ENCODE assay signal across 12 mouse cellular contexts in the genomic region with DNA sequence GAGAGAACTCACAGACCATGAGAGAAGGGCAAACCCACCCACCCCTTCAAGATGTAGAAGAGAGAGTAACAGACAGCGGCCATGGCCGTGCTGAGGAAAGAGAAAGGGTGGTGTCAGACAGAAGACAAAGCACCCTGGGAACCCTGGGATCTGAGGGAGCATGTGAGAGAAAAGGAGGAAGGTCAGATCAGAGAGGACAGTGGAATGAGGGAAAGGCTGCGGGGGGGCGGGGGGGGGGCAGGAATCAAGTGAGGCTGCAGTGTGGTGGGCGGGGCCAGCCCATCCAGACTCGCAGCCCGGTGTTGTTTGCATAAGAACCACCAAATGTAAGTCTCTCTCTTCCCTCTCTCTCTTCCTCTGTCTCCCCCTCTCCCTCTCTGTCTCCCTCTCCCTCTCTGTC.
DNase-seq lines count a peak whose midpoint lies in the region; ATAC-seq and TF ChIP-seq lines count a peak whose summit lies in the region.
"Had no signal": no experiment of that assay in that cellular context is flagged by ENCODE, and none has a peak within 500 bp of the region (broad histone marks: within the 10 kb centered on the region; RNA-seq: fewer than 3 reads in every experiment).

No protein-coding gene starts in this region.

- no peaks in the 10 kb centered on the region; the same call in 1 of the 2 replicates for H3K4me1 ChIP-seq in heart, embryonic 15.5 days (replicated peaks)
- H3K4me1 ChIP-seq in midbrain, embryonic 11.5 days (ENCODE audit: control insufficient read depth, insufficient read depth, low read length): peaks cover 5% of the 10 kb centered on the region
- peaks cover 12% of the 10 kb centered on the region for H3K4me1 ChIP-seq in midbrain, embryonic 13.5 days (replicated peaks)
- H3K4me1 ChIP-seq in forebrain, embryonic 14.5 days (ENCODE audit: control insufficient read depth, insufficient read depth, low read length): peaks cover 11% of the 10 kb centered on the region; the same call in 1 of the 2 replicates
- no peaks in the 10 kb centered on the region for H3K4me1 ChIP-seq in stomach, postnatal 0 days (replicated peaks; ENCODE audit: control insufficient read depth, insufficient read depth)
- H3K4me1 ChIP-seq: liver, embryonic 15.5 days had no signal

- H3K9me3 ChIP-seq in heart, embryonic 15.5 days (replicated peaks): no peaks in the 10 kb centered on the region
- H3K9me3 ChIP-seq in midbrain, embryonic 11.5 days (ENCODE audit: control insufficient read depth, low read length): no peaks in the 10 kb centered on the region
- H3K9me3 ChIP-seq in midbrain, embryonic 13.5 days: no peaks in the 10 kb centered on the region
- no peaks in the 10 kb centered on the region for H3K9me3 ChIP-seq in forebrain, embryonic 14.5 days (replicated peaks; ENCODE audit: control insufficient read depth, low read length)
- H3K9me3 ChIP-seq in stomach, postnatal 0 days (ENCODE audit: control insufficient read depth, low read length): no peaks in the 10 kb centered on the region
- H3K9me3 ChIP-seq: liver, embryonic 15.5 days had no signal

- no peak overlapping the region for H3K27ac ChIP-seq in heart, embryonic 15.5 days
- H3K27ac ChIP-seq in midbrain, embryonic 11.5 days (ENCODE audit: low read depth, low read length): no peak overlapping the region
- no peak overlapping the region; the same call in 1 of the 2 replicates for H3K27ac ChIP-seq in midbrain, embryonic 13.5 days
- no peak overlapping the region for H3K27ac ChIP-seq in forebrain, embryonic 14.5 days (ENCODE audit: low read depth, low read length)
- no peak overlapping the region for H3K27ac ChIP-seq in stomach, postnatal 0 days (replicated peaks)
- H3K27ac ChIP-seq: liver, embryonic 15.5 days had no signal

- DNase-seq in heart, postnatal 4 days: no peak
- DNase-seq in midbrain, embryonic 11.5 days (ENCODE audit: low spot score, missing footprints): peak; percentile 84
- no peak for DNase-seq in forebrain, embryonic 14.5 days (ENCODE audit: low spot score)
- DNase-seq in stomach, postnatal 0 days (ENCODE audit: low spot score): peak; percentile 13
- DNase-seq in spleen, postnatal 14 days (ENCODE audit: low spot score in 2 of 2): no peak
- DNase-seq in urinary bladder, postnatal 4 days (ENCODE audit: low spot score in 2 of 2): no peak
- DNase-seq: adrenal gland, postnatal 10 days; cerebellum, adult 9-10 months; right cerebral cortex, postnatal 4 days had no signal

- 11% methylated on average over 7 of the region's 7 CpGs for WGBS in heart, embryonic 15.5 days
- 5% methylated on average over 7 of the region's 7 CpGs for WGBS in midbrain, embryonic 11.5 days
- WGBS in midbrain, embryonic 13.5 days: 7% methylated on average over 6 of the region's 7 CpGs
- WGBS in forebrain, embryonic 14.5 days: 6% methylated on average over 5 of the region's 7 CpGs
- WGBS in stomach, postnatal 0 days: 5% methylated on average over 6 of the region's 7 CpGs

- 0 out of 2 replicates have a peak overlapping the region, but pooled peaks have one; percentile 2 for H3K4me3 ChIP-seq in heart, embryonic 15.5 days
- no peak overlapping the region for H3K4me3 ChIP-seq in midbrain, embryonic 11.5 days (ENCODE audit: low read depth, low read length)
- H3K4me3 ChIP-seq in midbrain, embryonic 13.5 days (replicated peaks): no peak overlapping the region
- no peak overlapping the region for H3K4me3 ChIP-seq in forebrain, embryonic 14.5 days (ENCODE audit: low read depth, low read length)
- no peak overlapping the region for H3K4me3 ChIP-seq in stomach, postnatal 0 days (ENCODE audit: low read depth, low read length)
- H3K4me3 ChIP-seq: liver, embryonic 15.5 days had no signal

- H3K4me2 ChIP-seq in heart, embryonic 15.5 days: peak overlapping the region; percentile 36
- H3K4me2 ChIP-seq in midbrain, embryonic 11.5 days: peak overlapping the region; percentile 22; the same call in 1 of the 2 replicates
- H3K4me2 ChIP-seq in midbrain, embryonic 13.5 days (replicated peaks): no peak overlapping the region
- no peak overlapping the region for H3K4me2 ChIP-seq in forebrain, embryonic 14.5 days (ENCODE audit: low read length)
- peak overlapping the region; percentile 21; the same call in 1 of the 2 replicates for H3K4me2 ChIP-seq in stomach, postnatal 0 days (replicated peaks; ENCODE audit: low read depth)
- H3K4me2 ChIP-seq: liver, embryonic 15.5 days had no signal

- no peaks in the 10 kb centered on the region for H3K27me3 ChIP-seq in heart, embryonic 15.5 days
- H3K27me3 ChIP-seq in midbrain, embryonic 11.5 days (ENCODE audit: control insufficient read depth, insufficient read depth, low read length): no peaks in the 10 kb centered on the region
- no peaks in the 10 kb centered on the region for H3K27me3 ChIP-seq in midbrain, embryonic 13.5 days
- no peaks in the 10 kb centered on the region for H3K27me3 ChIP-seq in forebrain, embryonic 14.5 days (replicated peaks; ENCODE audit: control insufficient read depth, insufficient read depth, low read length)
- no peaks in the 10 kb centered on the region for H3K27me3 ChIP-seq in stomach, postnatal 0 days (ENCODE audit: control insufficient read depth, insufficient read depth, low read length)
- H3K27me3 ChIP-seq: liver, embryonic 15.5 days had no signal

- TF ChIP-seq EP300 in stomach, postnatal 0 days (optimal IDR thresholded peaks at IDR 0.05): no peak

- no peaks in the 10 kb centered on the region for H3K36me3 ChIP-seq in heart, embryonic 15.5 days
- H3K36me3 ChIP-seq in midbrain, embryonic 11.5 days (ENCODE audit: control insufficient read depth, insufficient read depth, low read length): no peaks in the 10 kb centered on the region
- H3K36me3 ChIP-seq in midbrain, embryonic 13.5 days: no peaks in the 10 kb centered on the region
- H3K36me3 ChIP-seq in forebrain, embryonic 14.5 days (ENCODE audit: control insufficient read depth, insufficient read depth, low read length): no peaks in the 10 kb centered on the region
- no peaks in the 10 kb centered on the region for H3K36me3 ChIP-seq in stomach, postnatal 0 days (ENCODE audit: control insufficient read depth, insufficient read depth, low read length)
- H3K36me3 ChIP-seq: liver, embryonic 15.5 days had no signal

- ATAC-seq in heart, embryonic 15.5 days (replicated peaks; ENCODE audit: insufficient number of reproducible peaks, insufficient read depth, low FRiP score, low read depth): no peak
- ATAC-seq in midbrain, embryonic 11.5 days (ENCODE audit: low FRiP score): peak; percentile 70
- ATAC-seq in midbrain, embryonic 13.5 days: no peak
- ATAC-seq in forebrain, embryonic 14.5 days: 0 out of 2 replicates have a peak, but pooled peaks have one; percentile 15
- ATAC-seq in stomach, postnatal 0 days (ENCODE audit: low FRiP score, low TSS enrichment): no peak

- H3K9ac ChIP-seq in heart, embryonic 15.5 days: 0 out of 2 replicates have a peak overlapping the region, but pooled peaks have one; percentile 10
- no peak overlapping the region for H3K9ac ChIP-seq in midbrain, embryonic 11.5 days (ENCODE audit: low read length)
- no peak overlapping the region for H3K9ac ChIP-seq in midbrain, embryonic 13.5 days (replicated peaks)
- no peak overlapping the region for H3K9ac ChIP-seq in forebrain, embryonic 14.5 days (ENCODE audit: low read length)
- H3K9ac ChIP-seq in stomach, postnatal 0 days (ENCODE audit: low read length): no peak overlapping the region
- H3K9ac ChIP-seq: liver, embryonic 15.5 days had no signal

- TF ChIP-seq CTCF in stomach, postnatal 0 days (IDR thresholded peaks at IDR 0.05; ENCODE audit: low read depth): no peak

Comparison
In these comparisons a context has a peak if more than half of its experiments do, and no peak if none do; other contexts are left out.
1. ATAC-seq: peak in midbrain, embryonic 11.5 days (single experiment) and forebrain, embryonic 14.5 days (single experiment); none in heart, embryonic 15.5 days (single experiment), midbrain, embryonic 13.5 days (single experiment) and stomach, postnatal 0 days (single experiment).
2. H3K4me2 ChIP-seq: peak in heart, embryonic 15.5 days (single experiment), midbrain, embryonic 11.5 days (single experiment) and stomach, postnatal 0 days (single experiment); none in midbrain, embryonic 13.5 days (single experiment) and forebrain, embryonic 14.5 days (single experiment).
3. DNase-seq: peak in midbrain, embryonic 11.5 days (single experiment) and stomach, postnatal 0 days (single experiment); none in heart, postnatal 4 days (single experiment), forebrain, embryonic 14.5 days (single experiment), spleen, postnatal 14 days (0 of 2) and urinary bladder, postnatal 4 days (0 of 2).